Mouse (Mus musculus) heart, embryonic 11.5 days (tissue): ENCODE measurements around the gene Gm11627. TPM values are rescaled to one million over a fixed set of nuclear protein-coding genes. Genes with fewer than 3 reads are reported as not detected.
A peak's percentile ranks its signal among the peaks of the same experiment; 100 is the strongest.
"Not testable (repeated sequence)": the region's sequence is repeated elsewhere in the genome, so short reads cannot be mapped to it uniquely, and the experiment has no call there.

ENCODE experiments used
- ATAC-seq: fragments of 200-750 bp; cut with Nextera tagmentation; replicated peaks from 2 replicates; pipeline ENCODE4 v1.8.0; 2017; ENCODE audit warnings: moderate library complexity; ENCODE audit not compliant: insufficient number of reproducible peaks, low FRiP score, low TSS enrichment
- H3K27ac ChIP-seq: fragments of 300-500 bp; sonication (generic); 2 replicates; pipeline ENCODE4 v1.5.1; 2014; ENCODE audit warnings: mild to moderate bottlenecking, low read depth, low read length
- H3K27me3 ChIP-seq: fragments of 300-500 bp; sonication (generic); 2 replicates; pipeline ENCODE4 v1.6.1; 2014; ENCODE audit warnings: mild to moderate bottlenecking, low read length, mixed read lengths; ENCODE audit not compliant: control insufficient read depth, insufficient read depth
- H3K36me3 ChIP-seq: fragments of 300-500 bp; sonication (generic); 2 replicates; pipeline ENCODE4 v1.6.1; 2014; ENCODE audit warnings: mild to moderate bottlenecking, low read length, moderate library complexity, mixed read lengths; ENCODE audit not compliant: control insufficient read depth, insufficient read depth
- H3K4me1 ChIP-seq: fragments of 300-500 bp; sonication (generic); 2 replicates; pipeline ENCODE4 v1.6.1; 2014; ENCODE audit warnings: low read length; ENCODE audit not compliant: control insufficient read depth, insufficient read depth
- H3K4me2 ChIP-seq: fragments of 300-500 bp; sonication (generic); 2 replicates; pipeline ENCODE4 v1.6.1; 2014; ENCODE audit warnings: mild to moderate bottlenecking, moderate library complexity
- H3K4me3 ChIP-seq: fragments of 300-500 bp; sonication (generic); 2 replicates; pipeline ENCODE4 v1.5.1; 2014; ENCODE audit warnings: low read depth, low read length
- H3K9ac ChIP-seq: fragments of 300-500 bp; sonication (generic); 2 replicates; pipeline ENCODE4 v1.6.1; 2014; ENCODE audit warnings: mild to moderate bottlenecking, low read depth, low read length, moderate library complexity
- H3K9me3 ChIP-seq: fragments of 300-500 bp; sonication (generic); replicated peaks from 2 replicates; pipeline ENCODE4 v1.6.1; 2016; ENCODE audit warnings: low read length; ENCODE audit not compliant: control insufficient read depth
- WGBS: fragments of 180-500 bp; shearing (Covaris S2); extraction: QIAGEN DNeasy Blood & Tissue Kit; methylation state at CpG from one replicate; pipeline ENCODE4 v1.1.7; 2014; ENCODE audit not compliant: insufficient replicate concordance; 5-methylcytosine and 5-hydroxymethylcytosine counted together
- polyA plus RNA-seq: library from polyadenylated mRNA; unstranded; fragments of >200 nt; fragmentation: Nextera tagmentation; extraction: Ambion mirVana; gene quantifications from 2 replicates; pipeline ENCODE4 v1.2.1, GENCODE M21; 2014

Gene Gm11627
- polyA plus RNA-seq, 1 experiment from 2014 or later = 13.6 TPM

- 0 out of 2 replicates have a peak, but pooled peaks have one; percentile 36 for ATAC-seq
- WGBS = 13% methylated on average over 18 of the region's 18 CpGs
Measured at GRCm38 (mm10) chr11:102572866-102573663, 6.2 kb downstream of the Gm11627 start.

GRCm38 (mm10) chr11:102568756-102569377 lies 10.4 kb downstream of the Gm11627 start:
- H3K4me2 ChIP-seq = no peak overlapping the region
- H3K9me3 ChIP-seq = no peaks in the 10 kb centered on the region
- H3K27me3 ChIP-seq = no peaks in the 10 kb centered on the region
- WGBS = 68% methylated on average over 7 of the region's 7 CpGs
- H3K27ac ChIP-seq = no peak overlapping the region
- no peaks in the 10 kb centered on the region for H3K4me1 ChIP-seq
- H3K36me3 ChIP-seq = no peaks in the 10 kb centered on the region
- no peak overlapping the region for H3K4me3 ChIP-seq
- ATAC-seq = no peak
- H3K9ac ChIP-seq = no peak overlapping the region

More at GRCm38 (mm10) chr11:102572866-102573663, 6.2 kb downstream of the Gm11627 start:
- peak overlapping the region; percentile 47; the same call in 1 of the 2 replicates for H3K9ac ChIP-seq
- H3K4me3 ChIP-seq = peak overlapping the region; percentile 39
- H3K9me3 ChIP-seq = no peaks in the 10 kb centered on the region
- H3K4me1 ChIP-seq = peaks cover 9% of the 10 kb centered on the region
- H3K27me3 ChIP-seq = no peaks in the 10 kb centered on the region
- no peaks in the 10 kb centered on the region for H3K36me3 ChIP-seq
- no peak overlapping the region for H3K27ac ChIP-seq
- H3K4me2 ChIP-seq = peak overlapping the region; percentile 62

DNA sequence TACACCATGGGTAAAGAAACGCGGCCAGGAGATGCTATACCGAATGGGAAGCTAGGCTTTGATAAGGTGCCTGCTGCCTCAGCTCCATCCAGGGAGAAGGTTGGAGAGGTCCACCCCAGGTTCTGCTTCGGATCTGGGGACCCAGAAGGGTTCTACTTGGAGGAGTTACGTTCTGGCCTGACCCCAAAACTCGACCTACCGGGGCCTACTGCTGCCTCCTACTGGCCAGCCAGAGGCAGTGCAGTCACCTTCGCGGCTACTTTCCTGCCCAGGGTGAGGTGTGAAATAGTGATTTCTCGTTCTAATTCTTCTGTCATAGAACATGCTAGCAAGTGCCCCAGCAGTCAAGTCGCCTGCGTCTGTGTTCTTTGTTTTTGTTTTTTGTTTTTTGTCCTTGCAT lies 11.1 kb downstream of the Gm11627 start:
- Histone ChIP-seq H3K9ac (no peak overlapping the region), H3K4me3 (no peak overlapping the region), H3K27me3 (no peaks in the 10 kb centered on the region), H3K4me2 (no peak overlapping the region), H3K9me3 (no peaks in the 10 kb centered on the region), H3K27ac (no peak overlapping the region), H3K36me3 (no peaks in the 10 kb centered on the region), H3K4me1 (no peaks in the 10 kb centered on the region)
- ATAC-seq = no peak
- 69% methylated on average over 12 of the region's 12 CpGs for WGBS

DNA sequence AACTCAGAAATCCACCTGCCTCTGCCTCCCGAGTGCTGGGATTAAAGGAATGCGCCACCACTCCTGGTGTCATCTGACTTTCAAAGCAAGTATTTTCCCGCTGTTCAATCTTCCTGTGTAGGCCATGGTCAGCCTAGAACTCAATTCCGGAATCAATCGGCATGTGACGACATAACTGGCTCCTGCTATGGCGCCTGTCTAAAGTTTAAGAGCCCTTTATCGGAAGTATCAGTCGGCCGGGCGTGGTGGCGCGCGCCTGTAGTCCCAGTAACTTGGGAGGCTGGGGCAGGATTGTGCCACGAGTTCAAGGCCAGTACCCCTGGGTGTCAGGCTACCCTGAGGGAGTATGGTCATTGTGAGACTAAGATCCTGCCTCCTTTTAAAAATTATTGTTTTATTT lies 11.5 kb downstream of the Gm11627 start:
- ATAC-seq = no peak
- no peak overlapping the region for H3K27ac ChIP-seq
- H3K4me3 ChIP-seq = no peak overlapping the region
- H3K4me1 ChIP-seq = no peaks in the 10 kb centered on the region
- no peaks in the 10 kb centered on the region for H3K27me3 ChIP-seq
- 94% methylated on average over 15 of the region's 15 CpGs for WGBS
- H3K4me2 ChIP-seq = no peak overlapping the region
- no peaks in the 10 kb centered on the region for H3K36me3 ChIP-seq
- no peaks in the 10 kb centered on the region for H3K9me3 ChIP-seq
- H3K9ac ChIP-seq = no peak overlapping the region

DNA sequence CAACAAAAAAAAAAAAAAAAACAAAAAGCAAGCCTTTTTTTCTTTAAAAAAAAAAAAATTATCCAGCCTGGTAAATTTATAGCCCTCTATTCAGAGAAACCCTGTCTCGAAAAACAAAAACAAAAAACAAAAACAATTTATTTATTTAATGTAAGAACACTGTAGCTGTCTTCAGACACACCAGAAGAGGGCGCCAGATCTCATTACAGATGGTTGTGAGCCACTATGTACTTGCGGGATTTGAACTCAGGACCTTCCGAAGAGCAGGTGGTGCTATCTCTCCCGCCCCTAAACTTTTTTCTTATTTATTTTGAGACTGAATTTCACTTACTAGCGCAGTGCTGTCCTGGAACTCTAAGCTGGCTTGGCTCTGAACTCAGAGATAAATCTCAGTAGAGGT lies 12.1 kb downstream of the Gm11627 start:
- no peak for ATAC-seq
- Histone ChIP-seq H3K36me3 (no peaks in the 10 kb centered on the region), H3K27me3 (no peaks in the 10 kb centered on the region), H3K27ac (no peak overlapping the region), H3K9ac (no peak overlapping the region), H3K9me3 (no peaks in the 10 kb centered on the region), H3K4me2 (no peak overlapping the region), H3K4me1 (no peaks in the 10 kb centered on the region), H3K4me3 (no peak overlapping the region)
- 86% methylated on average over 6 of the region's 6 CpGs for WGBS

GRCm38 (mm10) chr11:102566290-102566689 lies 13.0 kb downstream of the Gm11627 start:
- Histone ChIP-seq H3K9me3 (no peaks in the 10 kb centered on the region), H3K9ac (no peak overlapping the region), H3K4me1 (no peaks in the 10 kb centered on the region), H3K4me3 (no peak overlapping the region), H3K4me2 (no peak overlapping the region), H3K27me3 (no peaks in the 10 kb centered on the region), H3K27ac (no peak overlapping the region; the same call in 1 of the 2 replicates), H3K36me3 (no peaks in the 10 kb centered on the region)
- ATAC-seq = no peak
- WGBS = 76% methylated on average over 1 of the region's 1 CpGs

DNA sequence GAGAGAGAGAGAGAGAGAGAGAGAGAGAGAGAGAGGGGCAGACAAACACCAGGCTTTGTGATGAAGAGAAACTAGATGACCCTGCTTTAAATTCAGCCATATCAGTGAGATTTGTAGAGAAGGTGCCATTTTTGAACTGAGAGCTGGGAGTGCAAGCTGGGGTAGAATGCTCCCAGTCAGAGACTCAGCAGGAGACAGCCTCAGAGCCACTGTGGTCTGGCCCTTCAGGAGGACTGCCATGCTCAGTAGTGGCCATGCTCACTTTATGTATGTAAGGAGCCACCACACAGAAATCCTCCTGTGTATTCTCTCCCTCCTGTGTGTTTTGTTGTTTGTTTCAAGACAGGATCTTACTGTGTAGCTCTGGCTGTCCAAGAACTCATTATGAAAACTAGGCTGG lies 13.5 kb downstream of the Gm11627 start:
- H3K27ac ChIP-seq = peak overlapping the region; percentile 58

DNA sequence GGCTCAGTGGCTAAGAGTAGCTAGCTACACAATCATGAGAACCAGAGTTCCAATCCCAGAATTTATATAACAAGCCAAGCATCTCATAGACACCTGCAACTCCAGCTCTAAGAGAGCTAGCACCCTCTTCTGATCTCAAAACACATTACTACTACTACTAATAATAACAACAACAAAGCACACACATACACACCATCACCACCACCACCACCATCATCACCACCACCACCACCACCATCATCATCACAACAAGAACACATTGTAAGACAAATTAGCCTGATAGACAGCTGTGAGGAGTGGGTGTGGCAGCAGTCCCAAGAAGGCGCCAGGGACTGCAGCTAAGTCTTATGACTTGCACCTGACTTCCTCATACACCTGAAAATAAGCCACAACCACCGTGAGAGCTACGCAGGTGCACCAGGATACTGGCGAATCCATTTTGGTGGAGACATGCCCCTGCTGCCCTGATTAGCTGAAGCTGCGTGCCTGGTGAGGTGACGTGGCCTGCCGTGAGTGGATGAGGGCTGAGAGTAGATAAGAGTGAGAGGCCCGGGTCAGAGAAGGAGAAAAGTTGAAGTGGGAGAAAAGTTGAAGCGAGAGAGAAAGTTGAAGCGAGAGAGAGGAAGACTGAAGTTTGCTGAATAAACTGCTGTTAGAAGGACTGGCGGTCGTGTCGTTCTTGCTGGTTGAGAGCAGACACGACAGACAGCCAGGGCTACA lies 14.1 kb downstream of the Gm11627 start:
- peak overlapping the region; percentile 58; the same call in 1 of the 2 replicates for H3K27ac ChIP-seq
- not testable (repeated sequence) for ATAC-seq, H3K36me3 ChIP-seq, H3K9me3 ChIP-seq, H3K27me3 ChIP-seq, H3K4me1 ChIP-seq, H3K4me3 ChIP-seq
- 42% methylated on average over 14 of the region's 14 CpGs for WGBS
- H3K4me2 ChIP-seq = peak overlapping the region; percentile 35
- peak overlapping the region; percentile 56; the same call in 1 of the 2 replicates for H3K9ac ChIP-seq

More for the DNA sequence above, 13.5 kb downstream of the Gm11627 start:
- no peaks in the 10 kb centered on the region for H3K9me3 ChIP-seq
- ATAC-seq = no peak
- H3K4me1 ChIP-seq = no peaks in the 10 kb centered on the region
- no peaks in the 10 kb centered on the region for H3K27me3 ChIP-seq
- no peak overlapping the region for H3K4me3 ChIP-seq
- H3K4me2 ChIP-seq = peak overlapping the region; percentile 35
- no peaks in the 10 kb centered on the region for H3K36me3 ChIP-seq
- peak overlapping the region; percentile 56; the same call in 1 of the 2 replicates for H3K9ac ChIP-seq
